Mouse (Mus musculus): ENCODE measurements around the gene Sv2b. TPM values are rescaled to one million over a fixed set of nuclear protein-coding genes. Genes with fewer than 3 reads are reported as not detected.

The Sv2b gene
- polyA plus RNA-seq, 1 experiment = 0.43 TPM

GRCm38 (mm10) chr7:75290554-75290953, 18.5 kb downstream of the Sv2b start:
- H3K27ac ChIP-seq (ENCODE audit: control insufficient read depth, insufficient read depth, low read depth, low read length) = no peak overlapping the region
- no peak overlapping the region for H3K4me3 ChIP-seq (ENCODE audit: control insufficient read depth, low read depth, low read length)
- no peaks in the 10 kb centered on the region for H3K36me3 ChIP-seq (ENCODE audit: control insufficient read depth, insufficient read depth, low read length)
- TF ChIP-seq POLR2A (IDR thresholded peaks at IDR 0.05; ENCODE audit: control insufficient read depth, low read depth, low read length) (no peak), CTCF (IDR thresholded peaks at IDR 0.05; ENCODE audit: control insufficient read depth, insufficient read depth, insufficient replicate concordance, low read depth, low read length) (no peak)
- no peaks in the 10 kb centered on the region for H3K27me3 ChIP-seq (ENCODE audit: control insufficient read depth, insufficient read depth, low read length)
- H3K4me1 ChIP-seq (ENCODE audit: control insufficient read depth, insufficient read depth, low read length) = no peaks in the 10 kb centered on the region

GRCm38 (mm10) chr7:75287237-75287636, 21.8 kb downstream of the Sv2b start:
- no peak overlapping the region for H3K27ac ChIP-seq (ENCODE audit: control insufficient read depth, insufficient read depth, low read depth, low read length)
- H3K27me3 ChIP-seq (ENCODE audit: control insufficient read depth, insufficient read depth, low read length) = no peaks in the 10 kb centered on the region
- TF ChIP-seq POLR2A (IDR thresholded peaks at IDR 0.05; ENCODE audit: control insufficient read depth, low read depth, low read length) (no peak), CTCF (IDR thresholded peaks at IDR 0.05; ENCODE audit: control insufficient read depth, insufficient read depth, insufficient replicate concordance, low read depth, low read length) (no peak)
- H3K4me3 ChIP-seq (ENCODE audit: control insufficient read depth, low read depth, low read length) = no peak overlapping the region
- no peaks in the 10 kb centered on the region for H3K4me1 ChIP-seq (ENCODE audit: control insufficient read depth, insufficient read depth, low read length)
- no peaks in the 10 kb centered on the region for H3K36me3 ChIP-seq (ENCODE audit: control insufficient read depth, insufficient read depth, low read length)

- Histone ChIP-seq H3K4me3 (ENCODE audit: control insufficient read depth, low read depth, low read length) (no peak overlapping the region), H3K4me1 (ENCODE audit: control insufficient read depth, insufficient read depth, low read length) (no peaks in the 10 kb centered on the region), H3K27me3 (ENCODE audit: control insufficient read depth, insufficient read depth, low read length) (no peaks in the 10 kb centered on the region), H3K27ac (ENCODE audit: control insufficient read depth, insufficient read depth, low read depth, low read length) (no peak overlapping the region; the same call in 1 of the 2 replicates), H3K36me3 (ENCODE audit: control insufficient read depth, insufficient read depth, low read length) (no peaks in the 10 kb centered on the region)
- no peak for TF ChIP-seq POLR2A (IDR thresholded peaks at IDR 0.05; ENCODE audit: control insufficient read depth, low read depth, low read length)
Measured at GRCm38 (mm10) chr7:75282951-75283350, 26.1 kb downstream of the Sv2b start.

- no peaks in the 10 kb centered on the region for H3K36me3 ChIP-seq (ENCODE audit: control insufficient read depth, insufficient read depth, low read length)
- TF ChIP-seq POLR2A (IDR thresholded peaks at IDR 0.05; ENCODE audit: control insufficient read depth, low read depth, low read length) (no peak), CTCF (IDR thresholded peaks at IDR 0.05; ENCODE audit: control insufficient read depth, insufficient read depth, insufficient replicate concordance, low read depth, low read length) (no peak)
- H3K4me1 ChIP-seq (ENCODE audit: control insufficient read depth, insufficient read depth, low read length) = no peaks in the 10 kb centered on the region
Measured at GRCm38 (mm10) chr7:75282080-75282650, 26.9 kb downstream of the Sv2b start.

GRCm38 (mm10) chr7:75281106-75281505, 28.0 kb downstream of the Sv2b start:
- Histone ChIP-seq H3K36me3 (ENCODE audit: control insufficient read depth, insufficient read depth, low read length) (no peaks in the 10 kb centered on the region), H3K27me3 (ENCODE audit: control insufficient read depth, insufficient read depth, low read length) (no peaks in the 10 kb centered on the region), H3K27ac (ENCODE audit: control insufficient read depth, insufficient read depth, low read depth, low read length) (no peak overlapping the region), H3K4me3 (ENCODE audit: control insufficient read depth, low read depth, low read length) (no peak overlapping the region), H3K4me1 (ENCODE audit: control insufficient read depth, insufficient read depth, low read length) (no peaks in the 10 kb centered on the region)
- TF ChIP-seq POLR2A (IDR thresholded peaks at IDR 0.05; ENCODE audit: control insufficient read depth, low read depth, low read length) = no peak
- TF ChIP-seq CTCF (IDR thresholded peaks at IDR 0.05; ENCODE audit: control insufficient read depth, insufficient read depth, insufficient replicate concordance, low read depth, low read length) = no peak

More at GRCm38 (mm10) chr7:75282080-75282650, 26.9 kb downstream of the Sv2b start:
- no peak overlapping the region for H3K4me3 ChIP-seq (ENCODE audit: control insufficient read depth, low read depth, low read length)
- no peak overlapping the region for H3K27ac ChIP-seq (ENCODE audit: control insufficient read depth, insufficient read depth, low read depth, low read length)
- H3K27me3 ChIP-seq (ENCODE audit: control insufficient read depth, insufficient read depth, low read length) = no peaks in the 10 kb centered on the region

GRCm38 (mm10) chr7:75277847-75278246, 31.2 kb downstream of the Sv2b start:
- no peaks in the 10 kb centered on the region for H3K36me3 ChIP-seq (ENCODE audit: control insufficient read depth, insufficient read depth, low read length)

GRCm38 (mm10) chr7:75276739-75277138, 32.3 kb downstream of the Sv2b start:
- Histone ChIP-seq H3K27ac (ENCODE audit: control insufficient read depth, insufficient read depth, low read depth, low read length) (no peak overlapping the region), H3K36me3 (ENCODE audit: control insufficient read depth, insufficient read depth, low read length) (no peaks in the 10 kb centered on the region), H3K4me1 (ENCODE audit: control insufficient read depth, insufficient read depth, low read length) (no peaks in the 10 kb centered on the region), H3K27me3 (ENCODE audit: control insufficient read depth, insufficient read depth, low read length) (no peaks in the 10 kb centered on the region), H3K4me3 (ENCODE audit: control insufficient read depth, low read depth, low read length) (no peak overlapping the region)
- TF ChIP-seq CTCF (IDR thresholded peaks at IDR 0.05; ENCODE audit: control insufficient read depth, insufficient read depth, insufficient replicate concordance, low read depth, low read length) (no peak), POLR2A (IDR thresholded peaks at IDR 0.05; ENCODE audit: control insufficient read depth, low read depth, low read length) (no peak)

More at GRCm38 (mm10) chr7:75277847-75278246, 31.2 kb downstream of the Sv2b start:
- Histone ChIP-seq H3K4me3 (ENCODE audit: control insufficient read depth, low read depth, low read length) (no peak overlapping the region), H3K27ac (ENCODE audit: control insufficient read depth, insufficient read depth, low read depth, low read length) (no peak overlapping the region), H3K27me3 (ENCODE audit: control insufficient read depth, insufficient read depth, low read length) (no peaks in the 10 kb centered on the region), H3K4me1 (ENCODE audit: control insufficient read depth, insufficient read depth, low read length) (no peaks in the 10 kb centered on the region)
- TF ChIP-seq CTCF (IDR thresholded peaks at IDR 0.05; ENCODE audit: control insufficient read depth, insufficient read depth, insufficient replicate concordance, low read depth, low read length) = no peak
- no peak for TF ChIP-seq POLR2A (IDR thresholded peaks at IDR 0.05; ENCODE audit: control insufficient read depth, low read depth, low read length)

GRCm38 (mm10) chr7:75274518-75274917, 34.5 kb downstream of the Sv2b start:
- Histone ChIP-seq H3K4me1 (ENCODE audit: control insufficient read depth, insufficient read depth, low read length) (no peaks in the 10 kb centered on the region), H3K27me3 (ENCODE audit: control insufficient read depth, insufficient read depth, low read length) (no peaks in the 10 kb centered on the region), H3K27ac (ENCODE audit: control insufficient read depth, insufficient read depth, low read depth, low read length) (no peak overlapping the region), H3K4me3 (ENCODE audit: control insufficient read depth, low read depth, low read length) (no peak overlapping the region), H3K36me3 (ENCODE audit: control insufficient read depth, insufficient read depth, low read length) (no peaks in the 10 kb centered on the region)
- TF ChIP-seq POLR2A (IDR thresholded peaks at IDR 0.05; ENCODE audit: control insufficient read depth, low read depth, low read length) = no peak
- TF ChIP-seq CTCF (IDR thresholded peaks at IDR 0.05; ENCODE audit: control insufficient read depth, insufficient read depth, insufficient replicate concordance, low read depth, low read length) = no peak
